Mouse (Mus musculus): ENCODE data around the gene Itgb1. TPM values are rescaled to one million over a fixed set of nuclear protein-coding genes. Genes with fewer than 3 reads are reported as not detected.

Itgb1 gene
- polyA plus RNA-seq, 1 experiment from 2014 or later: 80.5 TPM

Other genes starting within 250 kb of the Itgb1 start
- gene Gm3952, start 113.0 kb downstream of the Itgb1 start, polyA plus RNA-seq (2015; fragmentation: Nextera tagmentation; extraction: Ambion mirVana): not detected in 2 replicates